Mouse (Mus musculus) retina, adult 2 months (tissue): ENCODE data around the gene Mctp1.
"Not testable (repeated sequence)": the region's sequence is repeated elsewhere in the genome, so short reads cannot be mapped to it uniquely, and the experiment has no call there.

ENCODE experiments used
- DNase-seq: peaks from one replicate; pipeline ENCODE4 v3.0.0-alpha.2; 2012; ENCODE audit warnings: low read depth, low spot score

Mctp1 gene

DNA sequence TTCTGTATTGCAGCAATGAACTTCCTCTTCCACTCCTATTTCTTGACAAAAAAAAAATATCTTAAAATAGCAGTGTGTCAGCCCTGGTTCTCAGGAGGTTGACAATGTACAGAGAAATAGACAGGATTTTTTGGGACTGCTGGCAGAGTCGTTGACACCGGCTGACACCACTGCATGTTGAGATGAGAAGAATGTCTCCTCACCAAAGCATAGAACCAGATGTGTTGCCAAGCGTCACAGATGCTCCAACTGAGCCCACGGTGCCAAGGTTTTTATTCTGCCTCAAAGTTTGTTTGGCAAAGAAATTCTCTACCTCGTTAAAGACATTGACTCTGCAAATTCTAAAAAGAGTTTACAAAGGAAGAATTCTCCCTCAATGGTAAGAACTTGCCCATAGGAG is 548.6 kb downstream of the Mctp1 start:
- no peak for DNase-seq

DNA sequence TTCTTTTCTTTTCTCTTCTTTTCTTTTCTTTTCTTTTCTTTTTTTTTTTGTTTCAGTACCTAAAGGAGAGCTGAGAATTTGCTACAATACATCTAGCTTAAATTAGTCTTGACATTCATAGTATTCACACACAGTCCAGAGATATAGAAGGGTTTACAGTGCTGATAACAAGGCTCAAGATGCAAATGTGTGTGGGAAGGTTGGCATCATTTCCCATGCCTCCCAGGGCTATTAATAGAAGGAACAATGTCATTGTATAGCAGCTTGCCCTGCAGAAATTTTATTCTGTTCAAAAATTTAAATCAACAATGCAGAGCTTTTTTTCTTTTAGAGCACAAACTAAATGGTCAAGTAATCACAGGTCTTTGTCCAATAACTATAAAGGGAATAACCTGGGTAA is 564.9 kb downstream of the Mctp1 start:
- no peak for DNase-seq

DNA sequence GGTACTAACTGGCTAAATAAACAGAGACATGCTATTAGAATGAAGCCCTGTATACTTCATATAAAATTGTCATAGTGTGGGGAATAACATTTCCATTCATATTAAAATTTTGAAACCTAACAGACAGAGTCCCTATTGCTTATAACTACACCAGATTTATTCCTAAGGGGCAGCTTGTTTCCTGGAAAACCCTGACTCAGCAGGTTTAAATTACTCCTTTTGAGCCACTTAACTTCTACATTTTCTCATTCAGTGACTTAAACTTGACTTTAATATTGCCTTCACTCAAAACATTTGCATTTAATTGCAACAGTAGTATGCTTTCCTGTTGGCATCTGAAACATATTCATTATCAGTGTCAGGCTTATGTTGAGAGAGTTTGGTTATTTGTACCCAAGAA is 583.3 kb downstream of the Mctp1 start:
- DNase-seq, result no peak

DNA sequence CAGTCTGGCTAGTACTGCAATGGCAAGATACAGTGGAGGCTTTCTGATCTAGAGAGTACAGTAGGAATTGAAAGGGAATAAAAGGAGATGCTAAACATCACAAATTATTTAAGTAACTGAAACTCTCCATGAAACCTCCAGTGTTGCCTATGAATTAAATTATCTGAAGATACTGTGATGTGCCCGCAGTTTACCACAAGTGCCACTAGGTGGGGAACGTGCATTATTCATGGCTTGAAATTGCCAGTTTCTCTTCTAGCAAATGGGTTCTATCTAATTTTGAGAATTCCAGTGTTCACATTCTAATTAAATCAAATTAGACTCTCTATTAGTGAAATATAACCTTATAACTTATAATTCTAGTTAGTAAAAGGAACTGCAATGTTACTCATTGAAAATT is 585.1 kb downstream of the Mctp1 start:
- peak; percentile 15 for DNase-seq

DNA sequence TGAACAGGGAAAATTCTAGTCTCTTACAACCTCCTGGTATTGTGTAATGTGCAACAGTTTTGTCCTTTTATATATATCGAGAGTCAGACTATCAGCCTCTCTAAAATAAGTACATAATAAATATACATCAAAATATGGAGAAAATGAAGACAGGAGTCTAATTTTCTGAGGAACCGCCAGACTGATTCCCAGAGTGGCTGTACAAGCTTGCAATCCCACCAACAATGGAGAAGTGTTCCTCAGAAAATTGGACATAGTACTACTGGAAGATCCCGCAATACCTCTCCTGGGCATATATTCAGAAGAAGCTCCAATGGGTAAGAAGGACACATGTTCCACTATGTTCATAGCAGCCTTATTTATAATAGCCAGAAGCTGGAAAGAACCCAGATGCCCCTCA is 586.7 kb downstream of the Mctp1 start:
- DNase-seq, result not testable (repeated sequence)

DNA sequence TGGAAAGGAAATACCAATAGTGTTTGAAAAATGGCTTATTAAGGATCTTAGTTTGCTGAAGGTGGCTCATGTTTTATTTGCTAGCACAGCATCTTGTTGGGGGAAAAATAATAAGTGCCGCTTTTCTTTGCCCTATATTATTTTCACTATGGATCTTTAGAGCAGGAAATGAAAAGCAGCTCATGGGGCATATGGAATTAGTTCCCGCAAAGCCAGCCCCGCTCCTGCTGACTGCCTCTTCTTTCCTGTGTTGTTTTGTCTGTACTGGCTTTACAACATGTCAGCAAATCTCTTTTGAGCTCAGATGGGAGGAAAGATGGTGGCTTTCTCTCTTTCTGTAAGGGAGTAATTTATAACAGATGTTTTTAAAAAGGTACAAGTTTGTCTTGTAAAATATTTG is 618.3 kb downstream of the Mctp1 start:
- no peak for DNase-seq

DNA sequence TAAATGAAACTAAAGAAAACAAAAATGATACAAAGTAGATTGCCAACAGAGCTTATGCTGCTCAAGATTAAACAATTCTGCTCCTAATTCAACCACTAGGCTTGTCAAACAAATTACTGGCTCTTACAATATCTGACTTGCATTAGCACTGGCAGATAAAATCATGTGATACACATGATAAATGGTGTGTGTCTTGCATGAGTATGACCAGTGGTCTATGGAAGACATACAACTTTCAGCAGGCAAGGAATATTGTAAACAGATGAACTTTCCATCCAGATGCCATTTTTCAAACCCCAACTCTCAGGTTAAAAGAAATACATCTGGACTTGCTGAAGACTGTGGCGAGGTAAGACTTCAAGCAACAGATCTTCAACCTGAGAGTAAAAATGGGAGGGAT is 619.3 kb downstream of the Mctp1 start:
- DNase-seq, result no peak

DNA sequence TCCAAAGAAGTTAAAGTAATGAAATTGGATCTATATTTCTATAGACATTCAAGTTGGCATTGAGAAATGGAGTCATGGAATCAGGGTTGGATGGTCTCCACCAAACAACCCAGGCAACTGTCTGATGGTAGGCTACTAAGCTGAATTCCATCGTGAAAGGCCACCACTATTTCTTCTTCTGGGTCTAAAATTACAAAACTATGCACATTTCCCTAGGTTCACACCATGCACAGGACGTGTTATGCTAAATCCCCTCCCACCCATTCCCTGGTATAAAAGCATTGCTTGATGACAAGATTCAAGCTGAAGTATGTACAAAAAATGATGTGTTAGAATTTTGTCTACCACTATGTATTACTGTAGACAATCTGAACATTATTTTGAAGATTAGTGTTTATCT is 634.5 kb downstream of the Mctp1 start:
- DNase-seq, result no peak

DNA sequence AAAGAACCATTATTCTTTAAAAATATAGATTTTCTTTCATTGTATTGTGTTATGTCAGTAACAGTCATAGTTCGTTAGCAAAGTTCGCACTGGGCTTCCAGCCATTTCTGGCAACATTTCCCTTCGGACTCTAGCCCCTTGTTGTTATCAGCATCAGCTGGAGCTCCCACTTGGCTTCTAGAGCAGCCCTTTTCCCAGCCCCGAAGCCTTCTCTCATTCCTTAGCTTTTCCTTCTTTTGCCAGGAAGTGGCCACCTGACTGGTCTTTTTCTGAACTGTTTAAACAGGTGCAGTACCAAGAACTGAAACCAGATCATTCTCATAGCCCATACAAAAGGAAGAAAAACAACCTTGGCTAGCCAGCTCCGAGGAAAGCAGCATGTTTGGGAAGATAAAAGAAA is 645.3 kb downstream of the Mctp1 start:
- no peak for DNase-seq

DNA sequence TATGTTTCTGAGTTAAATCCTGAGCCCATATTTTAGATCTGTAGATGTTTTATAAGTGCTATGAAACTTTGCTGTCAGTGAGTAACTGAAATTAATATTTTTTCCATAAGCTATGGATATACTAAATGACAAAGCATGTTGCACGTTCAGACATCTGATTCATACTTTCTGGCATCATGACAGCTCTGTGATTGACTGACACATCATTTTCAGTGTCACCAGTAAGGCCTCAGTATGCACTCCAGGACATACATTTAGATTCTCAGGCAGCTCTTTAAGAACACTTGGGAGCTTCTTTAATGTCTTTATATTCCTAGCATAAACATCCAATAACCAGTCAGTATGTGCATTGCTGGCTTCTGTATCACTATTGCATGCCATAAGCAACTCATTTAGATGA is 659.0 kb downstream of the Mctp1 start:
- DNase-seq, result no peak

DNA sequence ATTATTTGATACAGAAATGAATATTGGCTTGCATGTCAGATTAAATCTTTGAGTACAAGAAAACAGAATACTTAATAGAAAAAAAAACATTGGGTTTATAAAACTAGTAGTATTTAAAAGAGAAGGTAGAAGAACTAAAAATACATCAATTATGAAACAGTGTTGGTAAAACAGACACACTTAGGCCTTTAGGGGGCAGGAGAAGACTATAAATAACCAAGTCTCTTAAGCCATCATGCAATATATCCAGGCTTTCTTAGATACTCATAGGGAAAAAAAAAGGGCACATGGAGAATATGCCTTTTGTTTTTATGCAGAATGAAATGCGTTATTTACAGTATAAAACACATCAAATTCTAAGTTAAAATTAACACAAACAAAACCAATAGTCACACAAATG is 661.0 kb downstream of the Mctp1 start:
- peak; percentile 16 for DNase-seq

DNA sequence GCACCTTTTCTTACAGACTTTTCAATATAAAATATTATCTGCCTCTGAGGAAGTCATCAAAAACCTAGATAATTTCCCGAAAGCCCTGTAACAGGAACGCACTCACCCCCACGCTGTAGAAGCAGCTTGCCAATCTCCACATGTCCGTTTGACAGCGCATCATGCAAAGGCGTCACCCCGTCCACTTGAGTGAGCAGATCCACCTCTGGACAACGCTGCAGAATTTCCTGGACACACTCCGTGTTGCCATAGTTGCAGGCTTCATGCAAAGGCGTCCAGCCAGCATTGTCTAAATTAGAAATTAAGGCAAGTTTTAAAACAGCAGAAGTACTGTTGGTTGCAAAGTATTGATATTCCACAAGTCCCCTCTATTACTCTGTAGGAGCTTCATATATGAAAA is 662.1 kb downstream of the Mctp1 start:
- no peak for DNase-seq

DNA sequence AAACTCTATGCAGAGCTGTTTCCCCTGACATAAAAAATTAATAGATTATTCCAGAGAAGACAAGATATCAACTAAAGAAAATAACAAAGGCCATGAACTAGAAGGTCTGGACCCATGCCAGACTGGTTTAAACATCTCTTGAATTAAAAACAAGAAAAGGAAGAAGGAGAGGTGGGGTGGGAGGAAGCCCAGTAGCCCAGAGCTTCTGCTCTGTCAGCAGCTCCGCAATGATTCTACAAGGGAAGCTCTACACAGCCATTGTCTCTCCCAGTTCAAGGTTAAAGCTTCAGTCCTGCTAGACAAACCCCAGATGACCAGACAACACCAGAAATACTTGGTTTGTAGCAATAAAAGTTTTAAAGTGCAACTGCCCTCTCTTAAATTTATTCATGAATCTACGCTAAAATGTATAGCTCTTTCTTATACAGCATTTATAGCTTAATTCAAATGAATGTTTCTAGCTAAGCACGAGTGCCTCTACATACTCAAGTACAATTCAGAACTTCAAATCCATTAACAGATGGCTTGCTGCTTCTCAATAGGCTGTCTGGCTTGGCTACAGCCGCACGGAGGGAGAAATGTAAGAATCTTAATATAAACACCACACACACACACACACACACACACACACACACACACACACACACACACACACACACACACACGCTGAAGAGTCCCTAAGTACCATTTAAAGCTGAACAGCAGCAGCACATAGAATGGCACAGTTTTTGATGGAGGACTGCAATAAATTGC is 663.0 kb downstream of the Mctp1 start:
- no peak for DNase-seq

DNA sequence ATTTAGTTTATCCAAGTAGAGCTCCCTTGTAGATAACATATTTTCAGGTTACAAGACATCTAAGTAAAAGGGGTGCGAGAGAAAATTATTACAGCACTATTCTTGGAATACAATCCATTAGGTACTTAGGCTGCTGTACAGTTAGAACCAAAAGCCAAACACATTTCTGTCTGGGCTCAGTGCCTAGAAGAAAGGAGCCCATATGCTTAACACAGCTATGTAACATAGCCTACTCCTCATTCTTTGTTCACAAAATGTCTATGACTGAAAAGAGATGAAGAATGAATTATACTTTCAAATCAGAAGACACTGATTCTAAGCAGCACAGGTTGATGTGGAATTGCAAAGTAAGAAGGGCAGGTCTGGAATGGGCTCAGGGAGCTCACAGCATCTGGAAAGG is 664.1 kb downstream of the Mctp1 start:
- no peak for DNase-seq

DNA sequence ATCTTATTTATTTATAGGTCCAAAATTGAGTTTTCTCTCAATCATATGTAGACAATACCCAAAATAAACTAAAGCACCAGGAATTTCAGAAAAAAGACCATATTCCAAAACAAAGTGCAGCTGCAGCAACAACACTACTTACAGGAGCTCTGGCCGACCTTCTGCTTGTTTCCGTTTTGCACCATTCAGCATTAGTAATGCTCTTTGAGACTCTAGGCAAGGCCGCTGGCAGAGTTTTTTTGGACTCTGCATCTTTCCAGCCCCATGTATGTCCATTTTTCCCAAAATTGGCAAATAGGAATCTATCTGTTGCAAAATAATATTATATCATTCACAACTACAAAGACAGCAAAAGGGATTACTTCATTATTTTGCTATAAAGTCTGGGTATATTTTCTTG is 665.4 kb downstream of the Mctp1 start:
- DNase-seq, result no peak

DNA sequence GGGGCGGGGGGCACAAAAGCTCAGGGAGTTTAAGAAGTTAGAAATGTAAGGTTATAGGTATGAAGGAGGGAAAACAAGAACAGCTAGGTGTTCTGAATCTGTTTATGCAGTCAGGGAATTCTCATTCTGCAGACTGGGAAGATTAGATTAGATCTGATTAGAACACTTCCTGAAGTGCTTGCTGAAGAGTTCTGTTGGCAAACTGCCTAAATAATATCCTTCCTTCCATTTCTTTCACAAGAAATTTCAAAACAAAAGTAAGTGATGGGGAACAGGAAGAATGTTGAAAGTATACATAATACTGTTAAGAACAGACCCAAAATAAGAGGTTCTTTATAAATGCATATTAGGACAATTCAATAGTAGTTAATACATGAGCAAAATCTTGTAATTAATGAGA is 678.9 kb downstream of the Mctp1 start:
- no peak for DNase-seq

DNA sequence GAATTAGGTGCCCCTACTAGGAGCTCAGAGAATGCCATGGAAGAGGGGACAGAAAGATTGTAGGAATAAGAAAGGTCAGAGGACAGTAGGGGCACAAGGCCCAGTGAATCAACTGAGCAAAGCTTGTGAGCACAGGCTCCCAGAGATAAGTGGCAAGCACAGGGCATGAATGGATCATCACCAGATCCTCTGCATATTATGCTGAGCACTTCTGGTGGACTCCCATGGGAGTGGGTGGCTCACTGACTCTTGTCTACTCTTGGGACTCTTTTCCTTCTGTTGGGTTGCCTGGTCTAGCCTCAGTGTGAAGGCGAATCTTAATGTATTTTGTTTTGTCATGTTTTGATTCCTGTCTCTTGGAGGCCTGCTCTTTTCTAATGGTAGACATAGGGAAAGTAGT is 684.5 kb downstream of the Mctp1 start:
- no peak for DNase-seq

DNA sequence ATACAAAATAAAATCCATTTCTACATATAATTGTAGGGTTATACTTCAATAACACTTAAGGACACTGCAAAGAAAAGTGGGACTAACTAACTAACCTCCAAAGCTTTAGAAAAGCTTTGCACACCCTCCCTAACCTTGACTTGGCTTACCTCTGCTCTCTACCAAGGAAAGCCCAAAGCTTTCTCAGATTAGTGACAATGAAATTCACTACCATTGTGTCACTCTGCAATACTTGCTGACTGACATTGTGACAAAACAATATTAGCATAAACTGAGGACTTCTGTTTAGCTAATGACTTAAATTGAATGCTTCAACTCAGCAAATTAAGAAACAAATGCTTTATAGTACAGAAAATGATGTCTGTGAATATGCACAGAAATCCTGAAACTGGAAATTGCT is 687.7 kb downstream of the Mctp1 start:
- no peak for DNase-seq
